Mouse (Mus musculus) ES-Bruce4 (cell line): ENCODE results near the gene Mmaa. TPM values are rescaled to one million over a fixed set of nuclear protein-coding genes. Genes with fewer than 3 reads are reported as not detected.

Source experiments
- H3K27ac ChIP-seq: 2 replicates; pipeline ENCODE4 v1.5.1; 2012; ENCODE audit warnings: low read length, inconsistent platforms; ENCODE audit not compliant: insufficient read depth
- H3K27me3 ChIP-seq: 2 replicates; pipeline ENCODE4 v1.6.1; 2012; ENCODE audit warnings: mild to moderate bottlenecking, low read length, inconsistent platforms; ENCODE audit not compliant: control insufficient read depth, poor library complexity, insufficient read depth, severe bottlenecking
- H3K36me3 ChIP-seq: 2 replicates; pipeline ENCODE4 v1.6.1; 2012; ENCODE audit warnings: inconsistent platforms, mild to moderate bottlenecking, low read length, moderate library complexity; ENCODE audit not compliant: control insufficient read depth, poor library complexity, insufficient read depth, severe bottlenecking
- H3K4me1 ChIP-seq: one replicate; pipeline ENCODE4 v1.8.1; 2011; ENCODE audit warnings: low read length; ENCODE audit not compliant: control insufficient read depth, insufficient read depth
- H3K4me3 ChIP-seq: 2 replicates; pipeline ENCODE4 v1.5.1; 2011; ENCODE audit warnings: low read depth, mild to moderate bottlenecking, low read length
- H3K9ac ChIP-seq: 2 replicates; pipeline ENCODE4 v1.6.1; 2012; ENCODE audit warnings: low read depth, mild to moderate bottlenecking, inconsistent platforms; ENCODE audit not compliant: poor library complexity, severe bottlenecking
- H3K9me3 ChIP-seq: replicated peaks from 2 replicates; pipeline ENCODE4 v1.6.1; 2012; ENCODE audit warnings: mild to moderate bottlenecking, low read length, inconsistent platforms; ENCODE audit not compliant: control insufficient read depth, poor library complexity, insufficient read depth, severe bottlenecking
- CTCF ChIP-seq: IDR thresholded peaks from one replicate; pipeline ENCODE4 v1.8.1; 2011; ENCODE audit warnings: low read depth, low read length
- EP300 ChIP-seq: IDR thresholded peaks from 2 replicates; pipeline ENCODE4 v1.6.1; 2011; ENCODE audit warnings: low read depth, low read length; ENCODE audit not compliant: insufficient read depth
- POLR2A ChIP-seq: IDR thresholded peaks from one replicate; pipeline ENCODE4 v1.8.1; 2011; ENCODE audit warnings: low read length; ENCODE audit not compliant: insufficient read depth
- polyA plus RNA-seq: library from polyadenylated mRNA; stranded (reverse); fragments of >200 nt; gene quantifications from 2 replicates; pipeline ENCODE4 v1.2.4, GENCODE M21; 2011; ENCODE audit warnings: low read depth; ENCODE audit not compliant: missing spikeins, insufficient read depth, insufficient read length

The Mmaa gene
- polyA plus RNA-seq, 1 experiment, result 6.1 TPM

GRCm38 (mm10) chr8:79286424-79286823 lies 8.3 kb downstream of the Mmaa start:
- no peak overlapping the region for H3K4me3 ChIP-seq
- no peaks in the 10 kb centered on the region for H3K9me3 ChIP-seq
- H3K27me3 ChIP-seq, result no peaks in the 10 kb centered on the region
- no peak overlapping the region for H3K27ac ChIP-seq
- no peaks in the 10 kb centered on the region for H3K36me3 ChIP-seq
- no peak for TF ChIP-seq CTCF
- no peak for TF ChIP-seq POLR2A
- no peak for TF ChIP-seq EP300
- no peak overlapping the region for H3K9ac ChIP-seq
- H3K4me1 ChIP-seq, result no peaks in the 10 kb centered on the region

GRCm38 (mm10) chr8:79284626-79285025 lies 10.1 kb downstream of the Mmaa start:
- H3K4me1 ChIP-seq, result no peaks in the 10 kb centered on the region
- no peaks in the 10 kb centered on the region for H3K9me3 ChIP-seq
- no peak overlapping the region for H3K4me3 ChIP-seq
- TF ChIP-seq EP300 (no peak), CTCF (no peak), POLR2A (no peak)
- no peaks in the 10 kb centered on the region for H3K27me3 ChIP-seq
- no peaks in the 10 kb centered on the region for H3K36me3 ChIP-seq
- no peak overlapping the region for H3K9ac ChIP-seq
- no peak overlapping the region for H3K27ac ChIP-seq

DNA sequence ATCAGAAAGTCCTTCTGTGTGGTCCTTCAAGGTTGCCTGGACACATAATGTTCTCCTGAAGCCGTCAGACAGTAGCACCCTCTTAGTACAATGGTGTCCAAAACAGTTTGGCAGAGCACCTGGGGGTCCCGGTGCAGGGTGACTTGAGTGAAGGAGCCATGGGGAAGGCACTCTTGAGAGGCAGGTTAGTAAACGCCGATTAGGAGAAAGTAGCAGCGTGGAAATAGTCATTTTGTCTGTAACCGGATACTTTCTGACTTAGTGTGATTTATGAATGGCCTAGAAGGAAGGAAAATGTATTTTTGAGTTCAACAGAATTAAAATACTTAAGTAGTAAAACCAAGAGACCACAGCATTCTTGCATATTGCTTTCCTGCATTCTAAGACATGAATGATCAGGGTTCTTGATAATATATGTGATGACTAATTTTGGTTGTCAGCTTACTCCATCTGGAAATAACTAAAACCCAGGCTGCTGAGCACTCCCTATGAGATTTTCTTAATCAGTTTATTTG lies 13.3 kb downstream of the Mmaa start:
- H3K27ac ChIP-seq, result no peak overlapping the region
- H3K4me3 ChIP-seq, result no peak overlapping the region
- no peaks in the 10 kb centered on the region for H3K9me3 ChIP-seq
- no peak for TF ChIP-seq CTCF
- no peak for TF ChIP-seq POLR2A
- no peak for TF ChIP-seq EP300
- H3K36me3 ChIP-seq, result no peaks in the 10 kb centered on the region
- H3K4me1 ChIP-seq, result no peaks in the 10 kb centered on the region
- no peak overlapping the region for H3K9ac ChIP-seq
- H3K27me3 ChIP-seq, result no peaks in the 10 kb centered on the region

DNA sequence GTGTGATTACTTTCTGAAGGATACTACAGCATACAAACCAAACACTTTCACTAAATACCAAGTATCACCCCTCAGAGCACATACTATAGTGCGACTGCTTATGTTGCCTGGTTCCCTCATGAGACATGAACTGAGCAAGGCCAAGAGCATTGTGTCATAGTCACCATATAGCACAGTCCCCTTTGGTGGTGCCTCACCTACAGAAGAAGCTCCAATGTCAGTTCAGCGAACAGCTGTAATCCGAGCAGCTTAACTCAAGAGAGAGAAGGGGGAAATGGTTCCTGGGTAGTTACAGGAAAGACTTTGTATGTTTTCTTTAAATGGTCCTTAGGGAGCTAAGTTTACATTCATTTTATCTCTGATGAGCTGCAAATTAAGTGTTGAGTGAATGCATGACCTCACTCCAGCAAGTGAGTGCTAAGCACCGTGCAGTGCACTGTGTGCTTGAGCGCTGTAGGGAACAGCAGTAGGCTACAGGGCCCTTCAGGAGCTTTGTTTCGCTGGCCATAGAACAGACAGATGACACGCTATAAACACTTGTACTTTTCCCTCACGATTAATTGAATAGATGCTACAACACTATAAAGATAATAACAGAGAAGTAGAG lies 17.4 kb downstream of the Mmaa start:
- Histone ChIP-seq H3K27me3 (no peaks in the 10 kb centered on the region), H3K27ac (no peak overlapping the region), H3K36me3 (no peaks in the 10 kb centered on the region; the same call in 1 of the 2 replicates), H3K4me1 (no peaks in the 10 kb centered on the region), H3K9ac (no peak overlapping the region), H3K9me3 (no peaks in the 10 kb centered on the region), H3K4me3 (no peak overlapping the region)
- no peak for TF ChIP-seq CTCF
- TF ChIP-seq EP300, result no peak
- no peak for TF ChIP-seq POLR2A

GRCm38 (mm10) chr8:79274940-79275339 lies 19.8 kb downstream of the Mmaa start:
- no peaks in the 10 kb centered on the region for H3K27me3 ChIP-seq

GRCm38 (mm10) chr8:79273776-79274175 lies 21.0 kb downstream of the Mmaa start:
- TF ChIP-seq EP300, result no peak
- TF ChIP-seq CTCF, result no peak
- TF ChIP-seq POLR2A, result no peak
- H3K9ac ChIP-seq, result no peak overlapping the region
- no peaks in the 10 kb centered on the region; the same call in 1 of the 2 replicates for H3K36me3 ChIP-seq

More at GRCm38 (mm10) chr8:79274940-79275339, 19.8 kb downstream of the Mmaa start:
- TF ChIP-seq POLR2A (no peak), EP300 (no peak), CTCF (no peak)
- Histone ChIP-seq H3K27ac (no peak overlapping the region), H3K36me3 (no peaks in the 10 kb centered on the region; the same call in 1 of the 2 replicates), H3K4me3 (no peak overlapping the region), H3K4me1 (no peaks in the 10 kb centered on the region), H3K9ac (no peak overlapping the region), H3K9me3 (no peaks in the 10 kb centered on the region)

More at GRCm38 (mm10) chr8:79273776-79274175, 21.0 kb downstream of the Mmaa start:
- H3K4me1 ChIP-seq, result no peaks in the 10 kb centered on the region
- no peaks in the 10 kb centered on the region for H3K27me3 ChIP-seq
- no peak overlapping the region for H3K4me3 ChIP-seq
- no peaks in the 10 kb centered on the region for H3K9me3 ChIP-seq
- H3K27ac ChIP-seq, result no peak overlapping the region
